ENCODE assay signal across 1 mouse cellular context in the genomic region with DNA sequence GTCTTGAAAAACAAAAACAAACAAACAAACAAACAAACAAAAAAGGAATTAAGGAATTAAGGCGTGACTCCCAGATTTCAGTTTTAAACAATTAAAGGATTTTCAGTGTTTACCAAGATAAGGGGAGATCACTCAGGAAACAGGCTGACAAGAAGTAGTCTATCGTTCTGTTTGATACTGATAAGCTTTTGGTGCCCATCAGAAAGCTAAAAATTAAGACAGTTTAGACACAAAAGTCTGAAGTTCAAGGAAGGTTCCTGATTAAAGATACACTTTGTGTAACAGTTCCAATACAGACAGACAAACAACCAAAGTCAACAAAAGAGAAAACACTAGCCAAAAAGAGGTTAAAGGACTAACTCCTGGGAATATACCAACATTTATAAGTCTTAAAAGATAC.
TF ChIP-seq lines count a peak whose summit lies in the region.

No protein-coding gene starts in this region.

TF ChIP-seq in MEL, 35 proteins besides CTCF, POLR2A, EP300 and RAD21 (continued from another document):
- TF ChIP-seq ZNF384 (IDR thresholded peaks at IDR 0.05; ENCODE audit: low read depth, low read length) (no peak), MAZ (IDR thresholded peaks at IDR 0.05; ENCODE audit: low read depth, low read length) (no peak)
TF ChIP-seq in MEL: peak in this region for 5.
